Mouse (Mus musculus) kidney, adult 9 months (tissue): ENCODE results near the gene F10.

ENCODE experiments used
- DNase-seq: peaks from one replicate; pipeline ENCODE4 v3.0.0; 2022

F10 gene

GRCm38 (mm10) chr8:13037015-13037414, at the start of gene F10:
F10 (plus strand) TSS chr8:13037308.
- no peak for DNase-seq

GRCm38 (mm10) chr8:12987571-12987970, 49.5 kb upstream of the F10 start:
- DNase-seq = no peak

GRCm38 (mm10) chr8:12988722-12989430, 48.2 kb upstream of the F10 start:
- no peak for DNase-seq

- no peak for DNase-seq
Measured at GRCm38 (mm10) chr8:12991411-12991810, 45.7 kb upstream of the F10 start.

- no peak for DNase-seq
Measured at GRCm38 (mm10) chr8:12994468-12994867, 42.6 kb upstream of the F10 start.

GRCm38 (mm10) chr8:12995481-12995880, 41.6 kb upstream of the F10 start:
- DNase-seq = no peak

GRCm38 (mm10) chr8:12996831-12997275, 40.3 kb upstream of the F10 start:
- no peak for DNase-seq

- DNase-seq = no peak
Measured at GRCm38 (mm10) chr8:12998331-12998730, 38.8 kb upstream of the F10 start.

GRCm38 (mm10) chr8:12999793-13000192, 37.3 kb upstream of the F10 start:
- DNase-seq = no peak

- no peak for DNase-seq
Measured at GRCm38 (mm10) chr8:13007458-13007857, 29.6 kb upstream of the F10 start.

GRCm38 (mm10) chr8:13010313-13010712, 26.8 kb upstream of the F10 start:
- peak; percentile 21 for DNase-seq

GRCm38 (mm10) chr8:13019560-13019959, 17.5 kb upstream of the F10 start:
- DNase-seq = peak; percentile 12

GRCm38 (mm10) chr8:13021830-13022229, 15.3 kb upstream of the F10 start:
- DNase-seq = no peak

GRCm38 (mm10) chr8:13025487-13026224, 11.5 kb upstream of the F10 start, which contains the start of gene F7:
F7 (plus strand) TSS chr8:13026034.
- peak; percentile 16 for DNase-seq

GRCm38 (mm10) chr8:13027615-13028014, 9.5 kb upstream of the F10 start:
- DNase-seq = no peak

- no peak for DNase-seq
Measured at GRCm38 (mm10) chr8:13028482-13028881, 8.6 kb upstream of the F10 start.

GRCm38 (mm10) chr8:13036346-13036812, 729 bp upstream of the F10 start:
- DNase-seq = no peak

GRCm38 (mm10) chr8:13037569-13037968, 461 bp downstream of the F10 start:
- DNase-seq = no peak

GRCm38 (mm10) chr8:13039054-13039453, 1.9 kb downstream of the F10 start:
- DNase-seq = no peak

GRCm38 (mm10) chr8:13041459-13041858, 4.4 kb downstream of the F10 start:
- DNase-seq = no peak

- DNase-seq = no peak
Measured at GRCm38 (mm10) chr8:13047652-13048051, 10.5 kb downstream of the F10 start.

GRCm38 (mm10) chr8:13050550-13050949, 13.4 kb downstream of the F10 start:
- DNase-seq = no peak

- DNase-seq = peak; percentile 70
Measured at GRCm38 (mm10) chr8:13057351-13057750, 20.2 kb downstream of the F10 start.
